Mouse (Mus musculus) forebrain, embryonic 16.5 days (tissue): ENCODE results near the gene Chrna1. TPM values are rescaled to one million over a fixed set of nuclear protein-coding genes. Genes with fewer than 3 reads are reported as not detected.

Experiments
- ATAC-seq: fragments of 200-750 bp; cut with Nextera tagmentation; 2 replicates; pipeline ENCODE4 v1.8.0; 2017; ENCODE audit warnings: mild to moderate bottlenecking, moderate library complexity
- H3K27ac ChIP-seq: fragments of 300-500 bp; sonication (generic); 2 replicates; pipeline ENCODE4 v1.5.1; 2014; ENCODE audit warnings: low read length, control low read depth
- H3K27me3 ChIP-seq: fragments of 300-500 bp; sonication (generic); replicated peaks from 2 replicates; pipeline ENCODE4 v1.6.1; 2014; ENCODE audit warnings: low read length; ENCODE audit not compliant: control insufficient read depth, insufficient read depth
- H3K36me3 ChIP-seq: fragments of 300-500 bp; sonication (generic); 2 replicates; pipeline ENCODE4 v1.6.1; 2014; ENCODE audit not compliant: control insufficient read depth, insufficient read depth
- H3K4me1 ChIP-seq: fragments of 300-500 bp; sonication (generic); replicated peaks from 2 replicates; pipeline ENCODE4 v1.6.1; 2014; ENCODE audit warnings: low read length; ENCODE audit not compliant: control insufficient read depth, insufficient read depth
- H3K4me2 ChIP-seq: fragments of 300-500 bp; sonication (generic); 2 replicates; pipeline ENCODE4 v1.6.1; 2014; ENCODE audit warnings: mild to moderate bottlenecking, low read length, control low read depth
- H3K4me3 ChIP-seq: fragments of 300-500 bp; sonication (generic); replicated peaks from 2 replicates; pipeline ENCODE4 v1.5.1; 2014; ENCODE audit warnings: mild to moderate bottlenecking, low read length, control low read depth
- H3K9ac ChIP-seq: fragments of 300-500 bp; sonication (generic); replicated peaks from 2 replicates; pipeline ENCODE4 v1.6.1; 2014; ENCODE audit warnings: low read depth, low read length, control low read depth
- H3K9me3 ChIP-seq: fragments of 300-500 bp; sonication (generic); 2 replicates; pipeline ENCODE4 v1.6.1; 2016; ENCODE audit warnings: low read length; ENCODE audit not compliant: control insufficient read depth
- WGBS: fragments of 180-500 bp; shearing (Covaris S2); extraction: QIAGEN DNeasy Blood & Tissue Kit; methylation state at CpG from one replicate; pipeline ENCODE4 v1.1.7; 2014; 5-methylcytosine and 5-hydroxymethylcytosine counted together
- polyA plus RNA-seq: library from polyadenylated mRNA; unstranded; fragments of >200 nt; fragmentation: Nextera tagmentation; extraction: Ambion mirVana; gene quantifications from 2 replicates; pipeline ENCODE4 v1.2.1, GENCODE M21; 2015

Chrna1 gene
- polyA plus RNA-seq = 0.09 and 0.10 TPM in 2 replicates

GRCm38 (mm10) chr2:73580166-73580565, at the start of gene Chrna1:
Chrna1 (minus strand) TSS chr2:73580338.
- no peak for ATAC-seq
- no peak within 1 kb of the TSS for H3K27ac ChIP-seq
- no peak within 1 kb of the TSS for H3K4me3 ChIP-seq
- no peak within 1 kb of the TSS for H3K4me2 ChIP-seq
- 94% methylated on average over 9 of the region's 9 CpGs for WGBS
- no peaks in the 10 kb centered on the region for H3K9me3 ChIP-seq
- no peaks in the 10 kb centered on the region for H3K36me3 ChIP-seq
- peaks cover 7% of the 10 kb centered on the region; the same call in 1 of the 2 replicates for H3K4me1 ChIP-seq
- H3K9ac ChIP-seq = no peak within 1 kb of the TSS
- peaks cover 3% of the 10 kb centered on the region; the same call in 1 of the 2 replicates for H3K27me3 ChIP-seq

GRCm38 (mm10) chr2:73618486-73619052, 38.4 kb upstream of the Chrna1 start:
- Histone ChIP-seq H3K4me3 (no peak overlapping the region), H3K36me3 (peaks cover 13% of the 10 kb centered on the region), H3K4me1 (no peaks in the 10 kb centered on the region), H3K27me3 (no peaks in the 10 kb centered on the region), H3K9me3 (no peaks in the 10 kb centered on the region), H3K4me2 (no peak overlapping the region), H3K9ac (no peak overlapping the region), H3K27ac (no peak overlapping the region)
- ATAC-seq = no peak
- WGBS = 85% methylated on average over 4 of the region's 4 CpGs

GRCm38 (mm10) chr2:73616434-73617057, 36.4 kb upstream of the Chrna1 start:
- no peaks in the 10 kb centered on the region for H3K9me3 ChIP-seq
- H3K4me3 ChIP-seq = no peak overlapping the region
- H3K36me3 ChIP-seq = peaks cover 12% of the 10 kb centered on the region
- H3K4me2 ChIP-seq = no peak overlapping the region
- H3K4me1 ChIP-seq = no peaks in the 10 kb centered on the region
- no peak overlapping the region for H3K27ac ChIP-seq
- H3K27me3 ChIP-seq = no peaks in the 10 kb centered on the region
- ATAC-seq = no peak
- H3K9ac ChIP-seq = no peak overlapping the region
- WGBS = 92% methylated on average over 17 of the region's 17 CpGs

- H3K9ac ChIP-seq = no peak overlapping the region
- H3K27me3 ChIP-seq = no peaks in the 10 kb centered on the region
- no peak overlapping the region for H3K4me2 ChIP-seq
- H3K36me3 ChIP-seq = peaks cover 12% of the 10 kb centered on the region
- no peak overlapping the region for H3K27ac ChIP-seq
- 96% methylated on average over 5 of the region's 5 CpGs for WGBS
- no peaks in the 10 kb centered on the region for H3K9me3 ChIP-seq
- no peaks in the 10 kb centered on the region for H3K4me1 ChIP-seq
- no peak overlapping the region for H3K4me3 ChIP-seq
- no peak for ATAC-seq
These were observed 35.3 kb upstream of the Chrna1 start for GRCm38 (mm10) chr2:73615456-73615855.

GRCm38 (mm10) chr2:73614303-73614702, 34.2 kb upstream of the Chrna1 start:
- H3K4me1 ChIP-seq = no peaks in the 10 kb centered on the region
- no peaks in the 10 kb centered on the region for H3K27me3 ChIP-seq
- no peak overlapping the region for H3K4me2 ChIP-seq
- H3K27ac ChIP-seq = no peak overlapping the region
- H3K36me3 ChIP-seq = peaks cover 12% of the 10 kb centered on the region
- H3K9me3 ChIP-seq = no peaks in the 10 kb centered on the region
- no peak overlapping the region for H3K9ac ChIP-seq
- H3K4me3 ChIP-seq = no peak overlapping the region
- WGBS = 95% methylated on average over 8 of the region's 8 CpGs
- no peak for ATAC-seq

- no peak overlapping the region for H3K9ac ChIP-seq
- H3K27ac ChIP-seq = no peak overlapping the region
- H3K9me3 ChIP-seq = no peaks in the 10 kb centered on the region
- 89% methylated on average over 7 of the region's 7 CpGs for WGBS
- no peak for ATAC-seq
- no peaks in the 10 kb centered on the region for H3K27me3 ChIP-seq
- H3K4me1 ChIP-seq = no peaks in the 10 kb centered on the region
- no peak overlapping the region for H3K4me2 ChIP-seq
- H3K4me3 ChIP-seq = no peak overlapping the region
- H3K36me3 ChIP-seq = peaks cover 12% of the 10 kb centered on the region
These were observed 32.8 kb upstream of the Chrna1 start for GRCm38 (mm10) chr2:73612941-73613340.

GRCm38 (mm10) chr2:73612367-73612914, 32.3 kb upstream of the Chrna1 start:
- Histone ChIP-seq H3K9ac (no peak overlapping the region), H3K4me2 (no peak overlapping the region), H3K4me1 (no peaks in the 10 kb centered on the region), H3K27me3 (no peaks in the 10 kb centered on the region), H3K36me3 (peaks cover 10% of the 10 kb centered on the region), H3K9me3 (no peaks in the 10 kb centered on the region), H3K27ac (no peak overlapping the region), H3K4me3 (no peak overlapping the region)
- 83% methylated on average over 6 of the region's 6 CpGs for WGBS
- no peak for ATAC-seq

- 78% methylated on average over 6 of the region's 6 CpGs for WGBS
- Histone ChIP-seq H3K4me3 (no peak overlapping the region), H3K36me3 (peaks cover 10% of the 10 kb centered on the region), H3K4me1 (no peaks in the 10 kb centered on the region), H3K9me3 (no peaks in the 10 kb centered on the region), H3K27me3 (no peaks in the 10 kb centered on the region), H3K4me2 (no peak overlapping the region), H3K9ac (no peak overlapping the region), H3K27ac (no peak overlapping the region)
- no peak for ATAC-seq
These were observed 31.7 kb upstream of the Chrna1 start for GRCm38 (mm10) chr2:73611798-73612197.

GRCm38 (mm10) chr2:73609724-73610210, 29.6 kb upstream of the Chrna1 start:
- Histone ChIP-seq H3K9me3 (no peaks in the 10 kb centered on the region), H3K27ac (no peak overlapping the region), H3K4me2 (no peak overlapping the region), H3K4me3 (no peak overlapping the region), H3K27me3 (no peaks in the 10 kb centered on the region), H3K9ac (no peak overlapping the region), H3K36me3 (peaks cover 10% of the 10 kb centered on the region), H3K4me1 (peaks cover 4% of the 10 kb centered on the region)
- no peak for ATAC-seq
- WGBS = 96% methylated on average over 3 of the region's 3 CpGs
